Mouse (Mus musculus) effector memory CD4-positive, alpha-beta T cell, adult 5 months (primary cell): ENCODE results near the gene Samd9l. TPM values are rescaled to one million over a fixed set of nuclear protein-coding genes. Genes with fewer than 3 reads are reported as not detected.

Experiments used
- polyA plus RNA-seq: library from polyadenylated mRNA; unstranded; fragments of 100-300 nt; shearing (Covaris generic); gene quantifications from one replicate; pipeline ENCODE4 v1.2.1, GENCODE M21; 2017

Gene Samd9l
- 39.5 TPM for polyA plus RNA-seq

DNA sequence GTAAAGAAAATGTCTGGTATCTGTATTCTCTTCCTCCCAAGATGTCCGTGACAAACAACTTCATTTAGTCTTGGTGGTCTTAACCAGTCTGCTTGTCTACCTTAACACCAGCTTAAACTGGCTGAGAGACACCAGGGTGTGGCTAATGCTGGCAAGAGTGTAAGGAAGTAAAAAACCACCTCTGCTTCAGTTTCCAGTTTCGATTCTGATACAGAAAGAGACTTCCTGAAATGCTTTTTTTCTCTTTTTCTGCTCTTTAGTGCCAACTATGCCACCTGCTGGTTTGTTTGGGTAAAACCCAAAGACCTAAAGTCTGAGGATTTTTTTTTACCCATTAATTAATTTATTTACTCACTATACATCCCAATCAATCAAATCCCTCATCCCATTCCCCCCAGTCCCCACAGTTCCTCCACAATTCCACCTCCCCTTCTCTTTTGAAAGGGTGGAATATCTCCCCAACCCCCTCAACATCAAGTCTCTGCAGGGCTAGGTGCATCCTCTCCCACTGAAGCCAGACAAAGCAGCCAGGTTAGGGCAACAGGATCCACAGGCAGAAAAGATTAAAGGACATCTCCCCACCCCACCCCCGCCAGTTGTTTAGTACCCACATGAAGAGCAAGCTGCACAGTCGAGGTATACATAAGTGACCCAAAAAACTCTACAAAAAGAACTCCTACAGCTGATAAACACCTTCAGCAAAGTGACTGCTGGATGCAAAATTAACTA lies at the start of gene Samd9l:
Gene Samd9l, minus strand, starts transcription at position 233 of the 729 bp plus-strand sequence.

Other genes starting within 250 kb of the Samd9l start
- not detected for gene Hepacam2, start 98.7 kb upstream of the Samd9l start, polyA plus RNA-seq
- 17.7 TPM for gene Vps50, start 98.8 kb upstream of the Samd9l start, polyA plus RNA-seq